Mouse (Mus musculus): ENCODE measurements around the gene Ctbs.

DNA sequence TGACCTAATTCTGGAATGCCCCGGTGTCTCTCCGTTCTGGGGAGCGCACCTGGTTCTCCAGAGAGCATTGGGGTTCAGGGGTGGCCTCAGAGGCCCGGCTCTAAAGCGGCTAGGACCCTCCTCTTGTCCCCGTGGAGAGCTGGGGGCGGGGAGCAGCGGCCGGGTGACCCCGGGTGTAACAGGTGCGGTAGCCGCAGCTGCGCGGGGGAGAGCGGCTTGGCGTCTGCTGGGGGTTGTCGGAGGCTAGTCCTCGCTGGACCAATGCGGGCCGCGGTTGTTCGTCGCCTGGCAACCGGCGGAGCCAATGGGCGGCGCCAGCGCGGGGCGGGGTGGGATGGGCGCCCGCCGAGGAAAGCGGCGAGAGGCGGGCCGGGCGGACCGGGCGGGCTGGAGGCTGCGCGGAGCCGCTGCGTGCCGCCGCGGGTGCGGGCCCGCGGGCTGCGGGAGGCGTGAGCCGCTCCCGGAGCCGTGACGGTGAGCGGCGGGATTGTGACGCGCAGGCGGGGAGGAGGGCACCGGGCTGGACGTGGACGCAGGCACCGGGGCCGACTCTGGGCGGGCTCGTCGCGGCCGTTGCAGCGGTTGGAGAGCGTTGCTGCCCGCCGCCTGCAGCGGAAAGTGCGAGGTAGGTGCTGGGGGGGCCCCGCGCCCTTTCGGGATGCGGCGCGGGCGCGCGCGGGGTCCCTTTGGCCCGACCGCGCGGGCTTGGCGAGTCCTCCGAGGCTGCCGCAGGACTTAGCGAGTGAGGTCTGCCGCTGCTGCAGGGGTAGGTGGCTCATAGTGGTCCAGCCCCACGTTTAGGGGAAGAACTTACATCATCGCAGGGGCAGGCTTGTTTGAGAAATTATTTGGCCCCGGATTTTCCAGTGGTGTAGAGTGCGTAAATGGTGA, 45.0 kb upstream of the Ctbs start, which contains the start of gene Ssx2ip:
- TF ChIP-seq CTCF (IDR thresholded peaks at IDR 0.05) (no peak), EP300 (IDR thresholded peaks at IDR 0.05) (no peak)
